Mouse (Mus musculus) spleen, postnatal 4 days (tissue): ENCODE data around the gene Slc37a3.
A peak's percentile ranks its signal among the peaks of the same experiment; 100 is the strongest.

Source experiments
- DNase-seq, 2 experiments: peaks; one replicate each; pipeline ENCODE4 v3.0.0; 2022; ENCODE audit warnings: low spot score in 2 of 2

Slc37a3 gene

GRCm38 (mm10) chr6:39319061-39319761 is 58.3 kb downstream of the Slc37a3 start:
- DNase-seq: no peak

GRCm38 (mm10) chr6:39318631-39319010 is 58.9 kb downstream of the Slc37a3 start:
- DNase-seq: no peak

GRCm38 (mm10) chr6:39317854-39318630 is 59.4 kb downstream of the Slc37a3 start:
- no peak for DNase-seq

- DNase-seq: no peak
These were observed 61.4 kb downstream of the Slc37a3 start for GRCm38 (mm10) chr6:39316089-39316488.

- no peak for DNase-seq
These were observed 63.0 kb downstream of the Slc37a3 start for GRCm38 (mm10) chr6:39314461-39314860.

GRCm38 (mm10) chr6:39311786-39312185 is 65.7 kb downstream of the Slc37a3 start:
- DNase-seq: no peak

- no peak for DNase-seq
These were observed 73.1 kb downstream of the Slc37a3 start for GRCm38 (mm10) chr6:39304371-39304874.

- DNase-seq: no peak
These were observed 76.0 kb downstream of the Slc37a3 start for GRCm38 (mm10) chr6:39301484-39301883.

GRCm38 (mm10) chr6:39297079-39297478 is 80.4 kb downstream of the Slc37a3 start:
- no peak for DNase-seq

GRCm38 (mm10) chr6:39296474-39296873 is 81.0 kb downstream of the Slc37a3 start:
- DNase-seq: no peak

GRCm38 (mm10) chr6:39295727-39296411 is 81.6 kb downstream of the Slc37a3 start:
- DNase-seq: no peak

- DNase-seq: no peak
These were observed 87.8 kb downstream of the Slc37a3 start for GRCm38 (mm10) chr6:39289721-39290120.

- DNase-seq: no peak
These were observed 89.7 kb downstream of the Slc37a3 start for GRCm38 (mm10) chr6:39287782-39288181.

GRCm38 (mm10) chr6:39286732-39287083 is 90.8 kb downstream of the Slc37a3 start:
- no peak for DNase-seq

- peak in 1 of 2 experiments; percentile 17 for DNase-seq
These were observed 91.3 kb downstream of the Slc37a3 start for GRCm38 (mm10) chr6:39286053-39286731.

- no peak for DNase-seq
These were observed 92.6 kb downstream of the Slc37a3 start for GRCm38 (mm10) chr6:39284836-39285235.
